ENCODE assay signal across 12 mouse cellular contexts in the genomic region with DNA sequence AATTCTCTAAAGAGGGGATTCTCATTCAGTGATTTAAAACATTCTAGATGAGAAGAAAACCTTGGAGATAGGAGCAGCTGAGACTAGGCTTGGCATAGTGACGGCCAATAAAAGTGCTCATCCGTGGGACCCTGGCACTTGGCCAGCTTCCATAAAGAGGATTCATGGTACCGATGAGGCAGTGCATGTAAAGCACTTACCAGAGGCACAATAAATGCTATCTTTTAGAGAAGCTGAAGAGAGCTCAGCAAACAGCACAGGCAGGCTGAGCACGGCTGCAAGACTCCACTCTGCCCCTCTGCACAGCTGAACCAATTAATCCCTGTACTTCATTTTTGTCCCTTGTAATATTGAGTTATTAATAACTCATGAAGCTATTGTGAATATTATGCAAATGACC.
DNase-seq lines count a peak whose midpoint lies in the region; ATAC-seq lines count a peak whose summit lies in the region.
"Had no signal": no experiment of that assay in that cellular context is flagged by ENCODE, and none has a peak within 500 bp of the region (broad histone marks: within the 10 kb centered on the region; RNA-seq: fewer than 3 reads in every experiment).

No protein-coding gene starts in this region.

- H3K27me3 ChIP-seq in forebrain, embryonic 11.5 days (ENCODE audit: control insufficient read depth, insufficient read depth, low read length): no peaks in the 10 kb centered on the region
- H3K27me3 ChIP-seq in forebrain, embryonic 10.5 days (ENCODE audit: poor library complexity, severe bottlenecking): no peaks in the 10 kb centered on the region
- H3K27me3 ChIP-seq in midbrain, embryonic 12.5 days: no peaks in the 10 kb centered on the region
- H3K27me3 ChIP-seq: embryonic facial prominence, embryonic 12.5 days; liver, embryonic 12.5 days had no signal

- no peaks in the 10 kb centered on the region for H3K36me3 ChIP-seq in forebrain, embryonic 11.5 days (ENCODE audit: control insufficient read depth, insufficient read depth, low read length)
- H3K36me3 ChIP-seq in forebrain, embryonic 10.5 days (replicated peaks): no peaks in the 10 kb centered on the region
- no peaks in the 10 kb centered on the region for H3K36me3 ChIP-seq in midbrain, embryonic 12.5 days
- H3K36me3 ChIP-seq: embryonic facial prominence, embryonic 12.5 days; liver, embryonic 12.5 days had no signal

- no peaks in the 10 kb centered on the region for H3K4me1 ChIP-seq in forebrain, embryonic 11.5 days (replicated peaks; ENCODE audit: control insufficient read depth, insufficient read depth, low read length)
- 0 out of 2 replicates have a peak, but pooled peaks cover 3% of the 10 kb centered on the region for H3K4me1 ChIP-seq in forebrain, embryonic 10.5 days
- H3K4me1 ChIP-seq in midbrain, embryonic 12.5 days: peaks cover 4% of the 10 kb centered on the region; the same call in 1 of the 2 replicates
- H3K4me1 ChIP-seq: embryonic facial prominence, embryonic 12.5 days; liver, embryonic 12.5 days had no signal

- WGBS in forebrain, embryonic 11.5 days: 76% methylated on average over 4 of the region's 4 CpGs
- 90% methylated on average over 4 of the region's 4 CpGs for WGBS in forebrain, embryonic 10.5 days
- 61% methylated on average over 4 of the region's 4 CpGs for WGBS in midbrain, embryonic 12.5 days

- ATAC-seq in forebrain, embryonic 11.5 days (replicated peaks; ENCODE audit: low FRiP score): 0 out of 2 replicates have a peak, but pooled peaks have one; percentile 4
- peak; percentile 35; the same call in 1 of the 2 replicates for ATAC-seq in midbrain, embryonic 12.5 days (ENCODE audit: low FRiP score, low read depth)
- ATAC-seq: liver, embryonic 12.5 days had no signal

- no peak overlapping the region for H3K4me2 ChIP-seq in forebrain, embryonic 11.5 days (ENCODE audit: low read depth, low read length, severe bottlenecking)
- no peak overlapping the region for H3K4me2 ChIP-seq in midbrain, embryonic 12.5 days (replicated peaks)
- H3K4me2 ChIP-seq: embryonic facial prominence, embryonic 12.5 days; liver, embryonic 12.5 days had no signal

- no peak overlapping the region for H3K9ac ChIP-seq in forebrain, embryonic 11.5 days (ENCODE audit: low read length)
- H3K9ac ChIP-seq in midbrain, embryonic 12.5 days (replicated peaks): no peak overlapping the region
- H3K9ac ChIP-seq: embryonic facial prominence, embryonic 12.5 days; liver, embryonic 12.5 days had no signal

- H3K9me3 ChIP-seq in forebrain, embryonic 11.5 days (ENCODE audit: control insufficient read depth, low read length): no peaks in the 10 kb centered on the region
- no peaks in the 10 kb centered on the region for H3K9me3 ChIP-seq in forebrain, embryonic 10.5 days
- no peaks in the 10 kb centered on the region for H3K9me3 ChIP-seq in midbrain, embryonic 12.5 days
- H3K9me3 ChIP-seq: embryonic facial prominence, embryonic 12.5 days had no signal

- no peak for DNase-seq in forebrain, embryonic 11.5 days (ENCODE audit: low spot score)
- DNase-seq in forebrain, embryonic 10.5 days (ENCODE audit: extremely low spot score, low spot score): no peak
- DNase-seq in right cerebral cortex, postnatal 10 days (ENCODE audit: low spot score in 2 of 2): peak; percentile 33 to 50
- DNase-seq in right cerebral cortex, postnatal 14 days: no peak
- no peak for DNase-seq in urinary bladder, postnatal 4 days (ENCODE audit: low spot score in 2 of 2)
- no peak for DNase-seq in heart, postnatal 4 days
- DNase-seq in gastrocnemius, postnatal 10 days: no peak
- DNase-seq: cerebellum, adult 9-10 months; kidney, adult 18-20 months had no signal

- H3K4me3 ChIP-seq in forebrain, embryonic 11.5 days (ENCODE audit: low read depth, low read length): no peak overlapping the region
- H3K4me3 ChIP-seq in forebrain, embryonic 10.5 days: no peak overlapping the region
- no peak overlapping the region for H3K4me3 ChIP-seq in midbrain, embryonic 12.5 days
- H3K4me3 ChIP-seq: embryonic facial prominence, embryonic 12.5 days; liver, embryonic 12.5 days had no signal

- H3K27ac ChIP-seq in forebrain, embryonic 11.5 days (ENCODE audit: low read depth, low read length): no peak overlapping the region
- H3K27ac ChIP-seq in forebrain, embryonic 10.5 days: no peak overlapping the region
- no peak overlapping the region for H3K27ac ChIP-seq in midbrain, embryonic 12.5 days (replicated peaks)
- H3K27ac ChIP-seq: embryonic facial prominence, embryonic 12.5 days; liver, embryonic 12.5 days had no signal

Comparison
In these comparisons a context has a peak if more than half of its experiments do, and no peak if none do; other contexts are left out.
1. DNase-seq: peak in right cerebral cortex, postnatal 10 days (2 of 2); none in forebrain, embryonic 11.5 days (single experiment), forebrain, embryonic 10.5 days (single experiment), right cerebral cortex, postnatal 14 days (single experiment), urinary bladder, postnatal 4 days (0 of 2), heart, postnatal 4 days (single experiment) and gastrocnemius, postnatal 10 days (single experiment).